Mouse (Mus musculus): ENCODE data around the gene Pcyt1a. TPM values are rescaled to one million over a fixed set of nuclear protein-coding genes. Genes with fewer than 3 reads are reported as not detected.
A peak's percentile ranks its signal among the peaks of the same experiment; 100 is the strongest.
"Not testable (repeated sequence)": the region's sequence is repeated elsewhere in the genome, so short reads cannot be mapped to it uniquely, and the experiment has no call there.

Gene Pcyt1a
- polyA plus RNA-seq, 1 experiment from 2014 or later = 36.6 TPM

GRCm38 (mm10) chr16:32488939-32489338, 58.2 kb downstream of the Pcyt1a start:
- H3K36me3 ChIP-seq = no peaks in the 10 kb centered on the region
- DNase-seq (ENCODE audit: low spot score) = no peak
- H3K9me3 ChIP-seq = no peaks in the 10 kb centered on the region
- 0 out of 2 replicates have a peak overlapping the region, but pooled peaks have one; percentile 39 for H3K27ac ChIP-seq
- H3K4me1 ChIP-seq = peaks cover 42% of the 10 kb centered on the region
- no peaks in the 10 kb centered on the region for H3K27me3 ChIP-seq (ENCODE audit: insufficient read depth, poor library complexity, severe bottlenecking)
- WGBS = 82% methylated on average over 3 of the region's 3 CpGs
- no peak overlapping the region for H3K4me3 ChIP-seq

DNA sequence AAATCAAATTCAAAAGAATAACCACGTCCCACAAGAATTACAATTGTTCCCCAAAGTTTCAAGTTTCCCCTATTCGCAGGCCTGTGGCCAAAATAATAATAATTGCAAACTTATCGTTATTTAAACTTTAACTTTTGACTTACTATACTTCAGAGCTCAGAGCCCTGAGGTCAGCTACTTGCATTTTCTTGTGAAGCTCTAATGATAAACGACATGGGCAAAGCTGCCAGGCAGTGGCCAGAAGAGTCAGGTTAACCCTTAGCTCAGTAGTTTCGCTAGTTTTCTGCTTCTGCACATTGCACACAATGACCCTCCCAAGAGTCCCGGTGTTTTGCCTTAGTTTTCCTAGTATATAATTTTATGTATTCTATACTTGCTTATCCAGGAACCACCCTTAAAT, 63.6 kb downstream of the Pcyt1a start:
- not testable (repeated sequence) for DNase-seq (ENCODE audit: low spot score); H3K4me1 ChIP-seq; H3K36me3 ChIP-seq; H3K9me3 ChIP-seq; H3K27ac ChIP-seq; H3K4me3 ChIP-seq; H3K27me3 ChIP-seq (ENCODE audit: insufficient read depth, poor library complexity, severe bottlenecking)
- WGBS = 69% methylated on average over 6 of the region's 6 CpGs

- H3K4me3 ChIP-seq = no peak within 1 kb of the TSS
Observed at GRCm38 (mm10) chr16:32495965-32496364, 65.2 kb downstream of the Pcyt1a start, which contains the start of gene Zdhhc19. Gene Zdhhc19, plus strand, starts transcription at chr16:32496265.

GRCm38 (mm10) chr16:32498996-32499395, 68.3 kb downstream of the Pcyt1a start:
- H3K4me1 ChIP-seq = peaks cover 13% of the 10 kb centered on the region; the same call in 1 of the 2 replicates
- peak; percentile 73 for DNase-seq (ENCODE audit: low spot score)
- 47% methylated on average over 13 of the region's 13 CpGs for WGBS
- no peaks in the 10 kb centered on the region for H3K36me3 ChIP-seq
- H3K27ac ChIP-seq = 0 out of 2 replicates have a peak overlapping the region, but pooled peaks have one; percentile 1
- H3K27me3 ChIP-seq (ENCODE audit: insufficient read depth, poor library complexity, severe bottlenecking) = peaks cover 17% of the 10 kb centered on the region; the same call in 1 of the 2 replicates
- no peak overlapping the region for H3K4me3 ChIP-seq
- no peaks in the 10 kb centered on the region for H3K9me3 ChIP-seq

More at GRCm38 (mm10) chr16:32495965-32496364, 65.2 kb downstream of the Pcyt1a start, which contains the start of gene Zdhhc19:
- H3K9me3 ChIP-seq = no peaks in the 10 kb centered on the region
- no peaks in the 10 kb centered on the region for H3K36me3 ChIP-seq
- 0 out of 2 replicates have a peak, but pooled peaks cover 8% of the 10 kb centered on the region for H3K27me3 ChIP-seq (ENCODE audit: insufficient read depth, poor library complexity, severe bottlenecking)
- H3K27ac ChIP-seq = no peak within 1 kb of the TSS
- 70% methylated on average over 3 of the region's 3 CpGs for WGBS
- DNase-seq (ENCODE audit: low spot score) = no peak
- H3K4me1 ChIP-seq = peaks cover 13% of the 10 kb centered on the region; the same call in 1 of the 2 replicates

- H3K27me3 ChIP-seq (ENCODE audit: insufficient read depth, poor library complexity, severe bottlenecking) = peaks cover 17% of the 10 kb centered on the region; the same call in 1 of the 2 replicates
- no peaks in the 10 kb centered on the region for H3K9me3 ChIP-seq
- H3K4me3 ChIP-seq = peak overlapping the region; percentile 52
- H3K27ac ChIP-seq = peak overlapping the region; percentile 81; the same call in 1 of the 2 replicates
- H3K4me1 ChIP-seq = peaks cover 13% of the 10 kb centered on the region; the same call in 1 of the 2 replicates
- WGBS = 7% methylated on average over 22 of the region's 22 CpGs
- H3K36me3 ChIP-seq = no peaks in the 10 kb centered on the region
- peak; percentile 93 for DNase-seq (ENCODE audit: low spot score)
Observed at GRCm38 (mm10) chr16:32499430-32500037, 68.8 kb downstream of the Pcyt1a start.

DNA sequence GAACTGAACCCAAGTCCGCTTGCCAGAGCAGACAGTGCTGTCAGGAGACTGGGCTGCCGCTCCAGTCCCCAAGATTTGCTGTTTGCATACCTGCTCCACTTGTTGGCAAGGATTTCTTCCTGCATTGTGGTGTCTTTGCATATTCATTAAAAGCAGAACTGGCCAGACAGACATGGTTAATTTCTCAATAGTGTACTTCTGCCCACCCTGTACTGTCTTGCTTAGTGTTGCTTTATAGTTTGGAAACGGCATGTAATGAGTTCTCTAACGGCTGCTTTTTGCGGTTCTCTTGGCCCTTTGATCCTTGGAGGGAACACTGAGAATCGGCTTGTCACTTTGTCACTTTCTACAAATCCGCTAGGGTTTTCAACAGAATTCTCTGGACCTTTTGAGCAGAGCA, 70.7 kb downstream of the Pcyt1a start:
- H3K4me1 ChIP-seq = peaks cover 10% of the 10 kb centered on the region; the same call in 1 of the 2 replicates
- H3K9me3 ChIP-seq = no peaks in the 10 kb centered on the region
- H3K27me3 ChIP-seq (ENCODE audit: insufficient read depth, poor library complexity, severe bottlenecking) = peaks cover 28% of the 10 kb centered on the region; the same call in 1 of the 2 replicates
- DNase-seq (ENCODE audit: low spot score) = no peak
- 76% methylated on average over 7 of the region's 7 CpGs for WGBS
- no peak overlapping the region for H3K4me3 ChIP-seq
- H3K36me3 ChIP-seq = no peaks in the 10 kb centered on the region
- H3K27ac ChIP-seq = no peak overlapping the region

DNA sequence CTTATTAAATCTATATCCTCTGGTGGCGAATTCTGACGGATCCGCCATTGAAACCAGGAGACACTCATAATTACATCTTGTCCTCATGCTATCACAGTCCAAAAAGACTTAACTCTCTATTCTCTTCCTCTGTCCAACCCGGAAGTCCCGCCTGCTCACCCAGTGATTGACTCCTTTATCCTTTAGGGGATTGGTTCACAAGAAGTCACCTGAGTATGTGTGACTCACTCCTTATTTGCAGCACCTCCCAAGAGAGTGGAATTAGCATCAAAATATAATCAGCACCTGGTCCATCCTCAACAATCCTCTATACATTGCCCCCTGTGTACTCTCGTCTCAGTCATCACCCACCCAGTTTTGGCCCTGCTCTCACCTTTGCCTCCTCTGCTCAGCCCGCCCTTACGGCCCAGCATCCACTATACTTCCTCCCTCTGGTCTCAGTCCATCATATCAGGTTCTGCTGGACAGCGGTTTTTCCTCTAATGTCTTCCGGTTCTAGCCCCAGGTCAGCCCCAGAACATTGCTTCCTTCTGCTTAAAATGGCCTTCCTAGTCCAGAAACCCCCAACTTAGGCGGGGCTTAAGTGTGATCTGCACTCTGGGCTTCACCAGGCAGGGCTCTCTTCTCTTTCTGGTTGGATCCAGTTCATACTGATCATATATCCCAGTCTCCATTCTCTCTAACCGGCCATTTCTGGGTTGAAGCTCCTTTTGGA, 72.1 kb downstream of the Pcyt1a start:
- WGBS = 83% methylated on average over 12 of the region's 12 CpGs
- peaks cover 11% of the 10 kb centered on the region for H3K4me1 ChIP-seq
- DNase-seq (ENCODE audit: low spot score) = no peak

DNA sequence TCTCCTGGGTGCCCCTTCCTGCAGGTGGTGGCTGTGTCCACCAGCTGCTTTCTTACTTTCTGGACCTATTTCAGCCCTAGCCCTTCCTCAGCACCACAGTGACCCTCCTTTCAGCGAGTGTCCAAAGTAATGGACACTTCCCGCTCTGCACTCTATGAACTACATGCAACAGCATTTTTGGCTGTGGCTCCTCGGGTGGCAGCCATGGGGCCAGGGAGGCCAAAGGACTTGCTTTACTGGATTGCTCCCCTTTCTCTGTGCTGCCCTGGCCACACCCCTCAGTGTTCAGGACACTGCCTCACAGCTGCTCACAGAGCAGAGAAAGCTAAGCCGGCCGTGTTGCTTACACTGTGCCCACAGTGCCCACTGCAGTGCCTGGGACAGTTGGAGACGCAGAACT, 72.9 kb downstream of the Pcyt1a start:
- peak; percentile 64 for DNase-seq (ENCODE audit: low spot score)

More for the DNA sequence above, 72.1 kb downstream of the Pcyt1a start:
- Histone ChIP-seq H3K27me3 (ENCODE audit: insufficient read depth, poor library complexity, severe bottlenecking) (peaks cover 28% of the 10 kb centered on the region; the same call in 1 of the 2 replicates), H3K27ac (no peak overlapping the region), H3K4me3 (no peak overlapping the region), H3K9me3 (no peaks in the 10 kb centered on the region), H3K36me3 (no peaks in the 10 kb centered on the region)

GRCm38 (mm10) chr16:32506298-32506697, 75.6 kb downstream of the Pcyt1a start:
- Histone ChIP-seq H3K27ac (0 out of 2 replicates have a peak overlapping the region, but pooled peaks have one; percentile 11), H3K9me3 (no peaks in the 10 kb centered on the region), H3K4me3 (no peak overlapping the region), H3K36me3 (no peaks in the 10 kb centered on the region), H3K27me3 (ENCODE audit: insufficient read depth, poor library complexity, severe bottlenecking) (peaks cover 20% of the 10 kb centered on the region; the same call in 1 of the 2 replicates), H3K4me1 (peaks cover 40% of the 10 kb centered on the region)
- WGBS = 70% methylated on average over 8 of the region's 8 CpGs
- no peak for DNase-seq (ENCODE audit: low spot score)

More for the DNA sequence above, 72.9 kb downstream of the Pcyt1a start:
- H3K36me3 ChIP-seq = no peaks in the 10 kb centered on the region
- 0 out of 2 replicates have a peak overlapping the region, but pooled peaks have one; percentile 4 for H3K27ac ChIP-seq
- peaks cover 28% of the 10 kb centered on the region; the same call in 1 of the 2 replicates for H3K27me3 ChIP-seq (ENCODE audit: insufficient read depth, poor library complexity, severe bottlenecking)
- no peak overlapping the region for H3K4me3 ChIP-seq
- H3K9me3 ChIP-seq = no peaks in the 10 kb centered on the region
- WGBS = 71% methylated on average over 6 of the region's 6 CpGs
- H3K4me1 ChIP-seq = peaks cover 20% of the 10 kb centered on the region

DNA sequence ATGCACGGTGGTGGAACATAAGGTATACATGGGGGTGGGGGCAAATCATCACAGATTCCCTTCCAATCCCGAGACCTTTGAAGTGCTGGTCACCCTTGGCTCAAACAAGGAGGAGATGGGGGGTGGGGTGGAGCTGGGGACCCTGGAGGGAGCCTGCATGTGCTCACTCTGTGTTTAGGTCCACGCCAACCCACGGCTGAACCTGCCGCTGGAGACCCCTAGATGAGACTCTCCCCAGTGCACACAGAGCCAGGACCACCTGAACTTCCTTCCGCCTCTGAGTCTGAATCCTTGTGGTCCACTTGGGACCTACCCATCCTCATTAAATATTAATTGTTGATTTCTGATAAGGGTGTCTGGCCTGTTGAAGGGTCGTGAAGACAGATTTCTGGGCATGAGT, 76.1 kb downstream of the Pcyt1a start:
- H3K4me3 ChIP-seq = no peak overlapping the region
- no peaks in the 10 kb centered on the region for H3K9me3 ChIP-seq
- peaks cover 46% of the 10 kb centered on the region for H3K4me1 ChIP-seq
- 0 out of 2 replicates have a peak overlapping the region, but pooled peaks have one; percentile 11 for H3K27ac ChIP-seq
- DNase-seq (ENCODE audit: low spot score) = no peak
- 75% methylated on average over 7 of the region's 7 CpGs for WGBS
- H3K36me3 ChIP-seq = no peaks in the 10 kb centered on the region
- peaks cover 20% of the 10 kb centered on the region; the same call in 1 of the 2 replicates for H3K27me3 ChIP-seq (ENCODE audit: insufficient read depth, poor library complexity, severe bottlenecking)

- H3K4me1 ChIP-seq = peaks cover 50% of the 10 kb centered on the region
- no peak overlapping the region for H3K4me3 ChIP-seq
- peak overlapping the region; percentile 87 for H3K27ac ChIP-seq
- no peaks in the 10 kb centered on the region for H3K36me3 ChIP-seq
- WGBS = 15% methylated on average over 9 of the region's 9 CpGs
- no peaks in the 10 kb centered on the region for H3K9me3 ChIP-seq
- H3K27me3 ChIP-seq (ENCODE audit: insufficient read depth, poor library complexity, severe bottlenecking) = peaks cover 20% of the 10 kb centered on the region; the same call in 1 of the 2 replicates
- peak; percentile 94 for DNase-seq (ENCODE audit: low spot score)
Observed at GRCm38 (mm10) chr16:32507407-32507806, 76.7 kb downstream of the Pcyt1a start.

GRCm38 (mm10) chr16:32508035-32508434, 77.3 kb downstream of the Pcyt1a start:
- Histone ChIP-seq H3K9me3 (no peaks in the 10 kb centered on the region), H3K4me3 (no peak overlapping the region), H3K4me1 (peaks cover 57% of the 10 kb centered on the region), H3K27me3 (ENCODE audit: insufficient read depth, poor library complexity, severe bottlenecking) (peaks cover 14% of the 10 kb centered on the region; the same call in 1 of the 2 replicates), H3K27ac (peak overlapping the region; percentile 87), H3K36me3 (no peaks in the 10 kb centered on the region)
- WGBS = 78% methylated on average over 5 of the region's 5 CpGs
- DNase-seq (ENCODE audit: low spot score) = no peak

Data from heart, embryonic 10.5 days (tissue).